Mouse (Mus musculus) embryonic facial prominence, embryonic 10.5 days (tissue): ENCODE results near the gene Hoxb6. TPM values are rescaled to one million over a fixed set of nuclear protein-coding genes. Genes with fewer than 3 reads are reported as not detected.

Experiments used
- DNase-seq: peaks from one replicate; pipeline ENCODE4 v3.0.0-alpha.2; 2017; ENCODE audit warnings: low spot score
- H3K27ac ChIP-seq: fragments of 300-500 bp; sonication (generic); replicated peaks from 2 replicates; pipeline ENCODE4 v1.5.1; 2016; ENCODE audit warnings: mild to moderate bottlenecking
- H3K27me3 ChIP-seq: fragments of 300-500 bp; sonication (generic); replicated peaks from 2 replicates; pipeline ENCODE4 v1.6.1; 2016; ENCODE audit warnings: low read depth, mild to moderate bottlenecking; ENCODE audit not compliant: poor library complexity, severe bottlenecking
- H3K36me3 ChIP-seq: fragments of 300-500 bp; sonication (generic); replicated peaks from 2 replicates; pipeline ENCODE4 v1.6.1; 2016; ENCODE audit warnings: mild to moderate bottlenecking, moderate library complexity
- H3K4me1 ChIP-seq: fragments of 300-500 bp; sonication (generic); 2 replicates; pipeline ENCODE4 v1.6.1; 2016
- H3K4me3 ChIP-seq: fragments of 300-500 bp; sonication (generic); 2 replicates; pipeline ENCODE4 v1.5.1; 2016; ENCODE audit warnings: mild to moderate bottlenecking, moderate library complexity
- H3K9me3 ChIP-seq: fragments of 300-500 bp; sonication (generic); 2 replicates; pipeline ENCODE4 v1.6.1; 2016; ENCODE audit warnings: mild to moderate bottlenecking
- WGBS: fragments of 180-500 bp; shearing (Covaris S2); methylation state at CpG from one replicate; pipeline ENCODE4 v1.1.7; 2016; 5-methylcytosine and 5-hydroxymethylcytosine counted together
- polyA plus RNA-seq: library from polyadenylated mRNA; unstranded; fragments of >200 nt; fragmentation: Nextera tagmentation; extraction: Ambion mirVana; gene quantifications from 2 replicates; pipeline ENCODE4 v1.2.1, GENCODE M21; 2016

The Hoxb6 gene
- polyA plus RNA-seq, 1 experiment from 2014 or later: not detected

DNA sequence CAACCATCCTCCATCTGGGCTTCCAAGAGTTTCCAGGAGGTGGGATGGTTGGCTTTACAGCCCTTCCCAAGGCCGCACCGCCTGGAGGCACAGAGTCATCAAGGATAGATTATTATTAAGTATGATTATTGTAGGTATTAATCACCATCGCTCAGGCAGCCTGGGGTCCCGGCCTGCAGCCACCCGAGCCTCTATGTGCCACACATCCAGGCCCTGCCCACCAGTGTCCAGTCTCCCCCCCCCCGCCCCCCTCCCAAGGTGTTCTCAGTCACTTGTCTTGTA, 52.5 kb downstream of the Hoxb6 start:
- H3K4me1 ChIP-seq: peaks cover 20% of the 10 kb centered on the region
- no peaks in the 10 kb centered on the region for H3K9me3 ChIP-seq
- H3K27ac ChIP-seq: no peak overlapping the region
- 3% methylated on average over 6 of the region's 6 CpGs for WGBS
- peak; percentile 35 for DNase-seq
- H3K4me3 ChIP-seq: peak overlapping the region; percentile 49
- H3K36me3 ChIP-seq: no peaks in the 10 kb centered on the region
- H3K27me3 ChIP-seq: peaks cover 100% of the 10 kb centered on the region

GRCm38 (mm10) chr11:96345220-96345892, 53.1 kb downstream of the Hoxb6 start:
- DNase-seq: peak; percentile 62
- Histone ChIP-seq H3K27me3 (peaks cover 100% of the 10 kb centered on the region), H3K36me3 (no peaks in the 10 kb centered on the region), H3K4me3 (peak overlapping the region; percentile 49), H3K9me3 (no peaks in the 10 kb centered on the region), H3K4me1 (peaks cover 23% of the 10 kb centered on the region), H3K27ac (peak overlapping the region; percentile 63; the same call in 1 of the 2 replicates)
- WGBS: under 1% methylated on average over 42 of the region's 56 CpGs

GRCm38 (mm10) chr11:96345893-96346806, 53.9 kb downstream of the Hoxb6 start:
- WGBS: under 1% methylated on average over 45 of the region's 45 CpGs
- peak; percentile 33 for DNase-seq
- H3K4me3 ChIP-seq: peak overlapping the region; percentile 49
- no peaks in the 10 kb centered on the region for H3K9me3 ChIP-seq
- H3K36me3 ChIP-seq: no peaks in the 10 kb centered on the region
- peaks cover 20% of the 10 kb centered on the region for H3K4me1 ChIP-seq
- H3K27me3 ChIP-seq: peaks cover 100% of the 10 kb centered on the region
- peak overlapping the region; percentile 63 for H3K27ac ChIP-seq

DNA sequence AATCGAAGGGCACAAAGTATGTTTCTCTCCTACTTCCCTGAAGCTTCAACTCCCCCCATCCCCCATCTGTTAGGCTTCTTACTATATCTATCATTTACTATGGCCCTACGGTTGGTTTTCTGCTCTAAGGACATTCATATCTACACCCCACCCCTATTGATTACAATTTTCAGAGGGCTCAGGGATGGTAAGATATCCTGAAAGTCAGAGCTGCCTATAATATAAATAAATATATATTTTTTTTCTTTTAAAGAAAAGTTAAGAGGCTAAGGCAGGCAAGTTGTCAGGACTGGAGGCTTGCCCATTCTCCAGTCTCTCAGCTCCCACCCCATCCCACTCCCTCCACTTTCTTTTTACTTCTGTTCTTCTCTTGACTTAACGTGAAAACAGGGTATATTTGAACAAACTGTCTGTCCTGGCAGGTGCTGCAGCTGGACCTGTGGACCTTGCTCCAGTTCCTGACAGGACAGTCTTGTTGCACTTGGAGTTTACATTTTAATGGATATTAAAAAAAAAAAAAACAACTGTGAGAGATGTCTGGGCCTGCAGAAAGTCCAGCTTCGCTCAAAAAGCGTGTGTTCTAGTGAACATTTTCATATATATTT, 54.7 kb downstream of the Hoxb6 start:
- 11% methylated on average over 5 of the region's 5 CpGs for WGBS
- DNase-seq: peak; percentile 14
- Histone ChIP-seq H3K27me3 (peaks cover 100% of the 10 kb centered on the region), H3K4me3 (peak overlapping the region; percentile 49), H3K9me3 (no peaks in the 10 kb centered on the region), H3K36me3 (no peaks in the 10 kb centered on the region), H3K27ac (no peak overlapping the region), H3K4me1 (peaks cover 20% of the 10 kb centered on the region)

DNA sequence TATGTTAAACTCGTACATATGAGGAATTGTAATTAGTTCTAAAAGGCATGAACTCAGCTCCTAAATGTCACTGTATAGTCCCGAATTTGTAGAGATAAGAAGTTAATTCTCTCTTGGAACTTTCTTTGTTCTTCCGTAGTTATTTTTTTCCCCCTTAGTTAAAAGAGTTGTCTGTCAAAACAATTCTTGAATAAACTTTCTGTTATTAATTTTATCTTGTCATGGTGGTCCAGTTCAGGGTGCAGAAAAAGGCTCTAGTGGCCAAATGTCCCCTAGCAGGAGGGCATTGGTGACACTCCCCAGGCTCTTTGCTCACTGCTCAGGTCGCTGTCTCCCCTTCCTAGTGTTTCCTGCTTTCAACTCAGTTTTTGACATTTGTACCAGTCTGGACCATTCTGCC, 55.4 kb downstream of the Hoxb6 start:
- Histone ChIP-seq H3K27me3 (peaks cover 100% of the 10 kb centered on the region), H3K4me3 (peak overlapping the region; percentile 45; the same call in 1 of the 2 replicates), H3K9me3 (no peaks in the 10 kb centered on the region), H3K27ac (peak overlapping the region; percentile 69; the same call in 1 of the 2 replicates), H3K36me3 (no peaks in the 10 kb centered on the region), H3K4me1 (peaks cover 20% of the 10 kb centered on the region)
- WGBS: 6% methylated on average over 4 of the region's 4 CpGs
- no peak for DNase-seq

DNA sequence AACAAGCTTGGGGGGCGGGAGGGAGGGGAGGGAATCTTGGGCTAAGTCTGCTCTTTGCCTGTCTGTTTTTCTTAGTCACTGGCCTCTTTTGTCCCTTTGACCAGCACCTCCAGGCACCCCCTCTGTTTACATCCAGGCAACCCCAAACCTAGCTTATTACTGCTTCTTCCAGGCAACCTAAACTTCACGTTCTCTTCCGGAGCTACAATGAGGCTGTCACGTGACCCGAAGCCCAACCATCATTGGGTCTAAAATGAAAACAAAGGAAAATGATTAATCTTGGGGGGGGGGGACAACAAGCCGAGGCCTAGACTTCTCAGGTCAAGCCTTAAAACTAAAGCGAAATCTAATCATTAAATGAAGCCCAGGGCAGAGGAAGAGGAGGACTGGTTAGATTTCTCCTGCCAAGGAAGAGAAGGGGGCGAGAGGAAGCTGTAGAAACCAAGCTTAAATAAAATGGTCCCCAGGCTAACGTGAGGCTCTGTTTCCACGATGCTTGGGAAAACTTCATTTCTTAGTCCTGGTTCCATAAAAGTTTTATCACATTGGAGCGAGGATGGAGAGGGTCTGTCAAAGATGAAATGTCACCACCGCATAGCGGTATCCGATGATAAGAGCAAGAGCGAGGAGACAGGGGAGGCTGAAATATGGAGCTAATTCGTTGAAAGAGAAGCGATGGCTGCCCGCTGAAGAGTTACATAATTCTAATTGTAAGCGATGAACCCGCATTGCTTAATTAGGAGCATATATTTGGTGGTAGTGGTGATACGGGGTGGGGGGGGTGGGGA, 56.1 kb downstream of the Hoxb6 start:
- H3K4me3 ChIP-seq: peak overlapping the region; percentile 45
- peak; percentile 43 for DNase-seq
- WGBS: 3% methylated on average over 21 of the region's 21 CpGs

GRCm38 (mm10) chr11:96348988-96349387, 56.7 kb downstream of the Hoxb6 start:
- 9% methylated on average over 3 of the region's 3 CpGs for WGBS
- no peaks in the 10 kb centered on the region for H3K36me3 ChIP-seq
- peak overlapping the region; percentile 69; the same call in 1 of the 2 replicates for H3K27ac ChIP-seq
- H3K4me1 ChIP-seq: peaks cover 27% of the 10 kb centered on the region
- peak; percentile 8 for DNase-seq
- no peaks in the 10 kb centered on the region for H3K9me3 ChIP-seq
- H3K4me3 ChIP-seq: peak overlapping the region; percentile 45
- peaks cover 100% of the 10 kb centered on the region for H3K27me3 ChIP-seq

More for the DNA sequence above, 56.1 kb downstream of the Hoxb6 start:
- Histone ChIP-seq H3K27ac (peak overlapping the region; percentile 69), H3K9me3 (no peaks in the 10 kb centered on the region), H3K36me3 (no peaks in the 10 kb centered on the region), H3K27me3 (peaks cover 100% of the 10 kb centered on the region), H3K4me1 (peaks cover 27% of the 10 kb centered on the region)

DNA sequence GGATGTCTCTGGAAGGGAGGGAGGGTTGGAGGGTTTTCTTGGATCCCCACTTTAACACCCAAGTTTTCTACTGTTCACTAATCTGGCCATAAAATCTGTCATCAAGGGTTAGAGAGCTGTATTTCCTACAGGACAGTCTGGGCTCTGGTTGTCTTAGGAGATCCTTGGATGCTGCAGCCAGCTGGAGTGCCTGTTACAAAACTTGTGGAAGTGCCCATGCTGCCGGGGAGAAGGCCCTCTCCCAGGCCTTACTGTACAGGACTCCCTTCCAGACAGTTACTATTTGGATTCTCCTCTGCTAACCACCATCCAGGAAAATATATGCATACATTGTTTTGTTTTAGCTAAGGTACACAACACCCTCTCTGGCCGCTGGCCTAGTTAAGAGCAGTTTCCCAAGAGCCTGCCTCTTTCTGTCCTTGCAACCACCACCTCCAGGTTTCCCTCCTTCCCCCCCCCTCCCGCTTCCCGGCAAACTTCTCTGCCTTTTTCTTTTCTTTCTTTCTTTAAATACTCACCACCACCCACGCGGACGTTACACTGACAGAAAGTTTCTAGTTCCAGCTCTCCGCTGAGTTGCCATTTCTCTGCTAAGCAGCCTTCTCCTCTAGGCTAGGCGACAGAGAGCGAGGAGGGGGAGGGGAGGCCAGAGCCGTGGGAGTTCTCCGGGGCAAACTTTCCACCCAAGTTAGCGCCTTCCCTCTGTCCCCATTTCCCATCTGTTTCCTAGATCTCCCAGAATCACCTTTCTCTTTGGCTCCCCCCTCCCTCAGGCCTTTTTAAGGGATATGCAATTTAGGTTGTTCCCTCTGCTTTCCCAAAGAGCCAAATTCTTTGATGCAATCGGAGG, 57.4 kb downstream of the Hoxb6 start:
- H3K4me1 ChIP-seq: peaks cover 27% of the 10 kb centered on the region
- H3K27ac ChIP-seq: peak overlapping the region; percentile 69
- peaks cover 100% of the 10 kb centered on the region for H3K27me3 ChIP-seq
- no peaks in the 10 kb centered on the region for H3K36me3 ChIP-seq
- no peaks in the 10 kb centered on the region for H3K9me3 ChIP-seq
- DNase-seq: peak; percentile 55
- H3K4me3 ChIP-seq: peak overlapping the region; percentile 45
- WGBS: 2% methylated on average over 14 of the region's 14 CpGs

DNA sequence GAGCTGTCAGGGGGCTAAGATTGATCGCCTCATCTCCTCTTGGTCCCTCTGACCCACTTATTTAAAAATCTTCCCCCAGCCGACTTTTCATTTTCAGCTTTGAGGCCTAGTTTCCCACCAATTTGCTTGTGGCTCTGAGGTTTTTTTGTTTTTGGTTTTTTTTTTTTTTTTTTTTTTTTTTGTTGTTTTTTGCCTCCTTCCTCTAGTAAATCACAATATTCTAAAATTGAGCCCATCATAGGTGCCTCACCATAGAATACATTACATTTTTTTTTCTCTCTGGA, 58.0 kb downstream of the Hoxb6 start, which contains the start of gene Hoxb2:
Gene Hoxb2, plus strand, starts transcription at position 185 of the 284 bp plus-strand sequence.
- Histone ChIP-seq H3K36me3 (no peaks in the 10 kb centered on the region), H3K27me3 (peaks cover 100% of the 10 kb centered on the region), H3K4me1 (peaks cover 28% of the 10 kb centered on the region), H3K27ac (peak within 1 kb of the TSS; percentile 86), H3K9me3 (no peaks in the 10 kb centered on the region), H3K4me3 (peak within 1 kb of the TSS; percentile 59)
- 2% methylated on average over 2 of the region's 2 CpGs for WGBS
- no peak for DNase-seq

DNA sequence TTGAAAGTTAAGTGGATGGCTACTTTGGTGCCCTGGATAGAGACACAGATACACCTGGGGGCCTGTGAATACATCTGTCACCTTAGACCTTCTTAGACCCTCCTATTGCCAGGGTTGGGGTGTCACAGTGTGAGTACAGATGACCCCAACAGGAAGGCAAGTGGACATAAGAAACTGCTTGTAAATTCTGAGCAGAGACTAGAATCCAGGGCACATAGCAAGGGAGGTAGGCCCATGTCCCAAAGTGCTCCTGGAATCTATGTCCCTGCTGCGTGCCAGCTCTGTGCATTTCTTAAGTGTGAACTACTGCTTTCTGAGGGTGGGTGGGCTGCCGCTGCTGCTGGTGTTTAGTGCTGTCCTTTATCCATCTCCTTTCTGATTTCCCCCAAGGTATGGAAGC, 58.5 kb downstream of the Hoxb6 start:
- no peak for DNase-seq
- peaks cover 100% of the 10 kb centered on the region for H3K27me3 ChIP-seq
- H3K9me3 ChIP-seq: no peaks in the 10 kb centered on the region
- peak overlapping the region; percentile 59 for H3K4me3 ChIP-seq
- peaks cover 23% of the 10 kb centered on the region for H3K4me1 ChIP-seq
- 5% methylated on average over 2 of the region's 2 CpGs for WGBS
- peak overlapping the region; percentile 86 for H3K27ac ChIP-seq
- no peaks in the 10 kb centered on the region for H3K36me3 ChIP-seq
